Mouse (Mus musculus) hindbrain, embryonic 10.5 days (tissue): ENCODE results near the gene Hmga2. TPM values are rescaled to one million over a fixed set of nuclear protein-coding genes. Genes with fewer than 3 reads are reported as not detected.

Experiments used
- DNase-seq: peaks from one replicate; pipeline ENCODE4 v3.0.0-alpha.2; 2017; ENCODE audit warnings: low spot score
- H3K27ac ChIP-seq: fragments of 300-500 bp; sonication (generic); 2 replicates; pipeline ENCODE4 v1.5.1; 2016; ENCODE audit warnings: mild to moderate bottlenecking, moderate library complexity
- H3K27me3 ChIP-seq: fragments of 300-500 bp; sonication (generic); 2 replicates; pipeline ENCODE4 v1.6.1; 2016; ENCODE audit warnings: mild to moderate bottlenecking; ENCODE audit not compliant: poor library complexity, insufficient read depth, severe bottlenecking
- H3K36me3 ChIP-seq: fragments of 300-500 bp; sonication (generic); 2 replicates; pipeline ENCODE4 v1.6.1; 2016; ENCODE audit warnings: mild to moderate bottlenecking, moderate library complexity
- H3K4me1 ChIP-seq: fragments of 300-500 bp; sonication (generic); replicated peaks from 2 replicates; pipeline ENCODE4 v1.6.1; 2016; ENCODE audit warnings: mild to moderate bottlenecking
- H3K4me3 ChIP-seq: fragments of 300-500 bp; sonication (generic); 2 replicates; pipeline ENCODE4 v1.5.1; 2016; ENCODE audit warnings: mild to moderate bottlenecking, moderate library complexity
- H3K9me3 ChIP-seq: fragments of 300-500 bp; sonication (generic); 2 replicates; pipeline ENCODE4 v1.6.1; 2016; ENCODE audit warnings: mild to moderate bottlenecking, moderate library complexity
- WGBS: fragments of 180-500 bp; shearing (Covaris S2); methylation state at CpG from one replicate; pipeline ENCODE4 v1.1.7; 2016; 5-methylcytosine and 5-hydroxymethylcytosine counted together
- polyA plus RNA-seq: library from polyadenylated mRNA; unstranded; fragments of >200 nt; fragmentation: Nextera tagmentation; extraction: Ambion mirVana; gene quantifications from 2 replicates; pipeline ENCODE4 v1.2.1, GENCODE M21; 2016

Gene Hmga2
- polyA plus RNA-seq, 1 experiment from 2014 or later, result 30.6 TPM

- 82% methylated on average over 17 of the region's 17 CpGs for WGBS
Measured at GRCm38 (mm10) chr10:120397211-120397631, 79.0 kb downstream of the Hmga2 start.

GRCm38 (mm10) chr10:120395550-120395949 is 80.7 kb downstream of the Hmga2 start:
- Histone ChIP-seq H3K27me3 (no peaks in the 10 kb centered on the region), H3K4me3 (no peak overlapping the region)

More at GRCm38 (mm10) chr10:120397211-120397631, 79.0 kb downstream of the Hmga2 start:
- H3K36me3 ChIP-seq, result peaks cover 21% of the 10 kb centered on the region; the same call in 1 of the 2 replicates
- no peak for DNase-seq
- H3K4me1 ChIP-seq, result peaks cover 43% of the 10 kb centered on the region
- H3K27ac ChIP-seq, result no peak overlapping the region
- no peaks in the 10 kb centered on the region for H3K27me3 ChIP-seq
- no peaks in the 10 kb centered on the region for H3K9me3 ChIP-seq
- H3K4me3 ChIP-seq, result no peak overlapping the region

GRCm38 (mm10) chr10:120394740-120395139 is 81.5 kb downstream of the Hmga2 start:
- no peak overlapping the region for H3K4me3 ChIP-seq
- DNase-seq, result no peak
- no peaks in the 10 kb centered on the region for H3K9me3 ChIP-seq
- 93% methylated on average over 9 of the region's 9 CpGs for WGBS
- H3K4me1 ChIP-seq, result peaks cover 44% of the 10 kb centered on the region
- H3K27me3 ChIP-seq, result no peaks in the 10 kb centered on the region
- peaks cover 18% of the 10 kb centered on the region; the same call in 1 of the 2 replicates for H3K36me3 ChIP-seq
- H3K27ac ChIP-seq, result no peak overlapping the region

More at GRCm38 (mm10) chr10:120395550-120395949, 80.7 kb downstream of the Hmga2 start:
- WGBS, result 84% methylated on average over 6 of the region's 6 CpGs
- Histone ChIP-seq H3K9me3 (no peaks in the 10 kb centered on the region), H3K27ac (no peak overlapping the region), H3K36me3 (peaks cover 21% of the 10 kb centered on the region; the same call in 1 of the 2 replicates), H3K4me1 (peaks cover 46% of the 10 kb centered on the region)
- no peak for DNase-seq

GRCm38 (mm10) chr10:120391971-120392716 is 84.1 kb downstream of the Hmga2 start:
- Histone ChIP-seq H3K9me3 (no peaks in the 10 kb centered on the region), H3K27me3 (no peaks in the 10 kb centered on the region), H3K4me1 (peaks cover 47% of the 10 kb centered on the region), H3K36me3 (0 out of 2 replicates have a peak, but pooled peaks cover 3% of the 10 kb centered on the region), H3K27ac (no peak overlapping the region), H3K4me3 (no peak overlapping the region)
- WGBS, result 42% methylated on average over 14 of the region's 14 CpGs
- no peak for DNase-seq

- Histone ChIP-seq H3K4me3 (peak overlapping the region; percentile 24; the same call in 1 of the 2 replicates), H3K4me1 (peaks cover 55% of the 10 kb centered on the region), H3K27me3 (no peaks in the 10 kb centered on the region), H3K27ac (peak overlapping the region; percentile 3; the same call in 1 of the 2 replicates), H3K36me3 (no peaks in the 10 kb centered on the region), H3K9me3 (no peaks in the 10 kb centered on the region)
- WGBS, result 21% methylated on average over 28 of the region's 28 CpGs
- DNase-seq, result no peak
Measured at GRCm38 (mm10) chr10:120390912-120391835, 85.1 kb downstream of the Hmga2 start.

GRCm38 (mm10) chr10:120389707-120390106 is 86.6 kb downstream of the Hmga2 start:
- WGBS, result 57% methylated on average over 6 of the region's 6 CpGs
- no peak overlapping the region for H3K27ac ChIP-seq
- no peaks in the 10 kb centered on the region for H3K36me3 ChIP-seq
- no peak overlapping the region for H3K4me3 ChIP-seq
- H3K4me1 ChIP-seq, result peaks cover 70% of the 10 kb centered on the region
- no peaks in the 10 kb centered on the region for H3K27me3 ChIP-seq
- no peaks in the 10 kb centered on the region for H3K9me3 ChIP-seq
- DNase-seq, result no peak

- no peaks in the 10 kb centered on the region for H3K9me3 ChIP-seq
- no peak overlapping the region for H3K4me3 ChIP-seq
- H3K27me3 ChIP-seq, result no peaks in the 10 kb centered on the region
- WGBS, result 43% methylated on average over 10 of the region's 10 CpGs
- 0 out of 2 replicates have a peak, but pooled peaks cover 3% of the 10 kb centered on the region for H3K36me3 ChIP-seq
- DNase-seq, result no peak
- H3K4me1 ChIP-seq, result peaks cover 77% of the 10 kb centered on the region
- no peak overlapping the region for H3K27ac ChIP-seq
Measured at GRCm38 (mm10) chr10:120388966-120389365, 87.3 kb downstream of the Hmga2 start.

GRCm38 (mm10) chr10:120388400-120388871 is 87.8 kb downstream of the Hmga2 start:
- Histone ChIP-seq H3K36me3 (0 out of 2 replicates have a peak, but pooled peaks cover 8% of the 10 kb centered on the region), H3K27ac (peak overlapping the region; percentile 24; the same call in 1 of the 2 replicates), H3K27me3 (no peaks in the 10 kb centered on the region), H3K9me3 (no peaks in the 10 kb centered on the region), H3K4me1 (peaks cover 82% of the 10 kb centered on the region), H3K4me3 (no peak overlapping the region)
- DNase-seq, result no peak
- 30% methylated on average over 8 of the region's 8 CpGs for WGBS

- Histone ChIP-seq H3K36me3 (0 out of 2 replicates have a peak, but pooled peaks cover 10% of the 10 kb centered on the region), H3K4me1 (peaks cover 74% of the 10 kb centered on the region), H3K4me3 (no peak overlapping the region), H3K9me3 (no peaks in the 10 kb centered on the region), H3K27me3 (no peaks in the 10 kb centered on the region), H3K27ac (no peak overlapping the region)
- 88% methylated on average over 8 of the region's 8 CpGs for WGBS
- no peak for DNase-seq
Measured at GRCm38 (mm10) chr10:120387105-120387504, 89.2 kb downstream of the Hmga2 start.

- Histone ChIP-seq H3K36me3 (0 out of 2 replicates have a peak, but pooled peaks cover 10% of the 10 kb centered on the region), H3K27ac (peak overlapping the region; percentile 35)
Measured at GRCm38 (mm10) chr10:120384797-120385600, 91.3 kb downstream of the Hmga2 start.

GRCm38 (mm10) chr10:120384040-120384439 is 92.2 kb downstream of the Hmga2 start:
- H3K27me3 ChIP-seq, result no peaks in the 10 kb centered on the region
- peaks cover 17% of the 10 kb centered on the region for H3K36me3 ChIP-seq
- no peak overlapping the region for H3K27ac ChIP-seq
- no peak for DNase-seq
- WGBS, result 78% methylated on average over 7 of the region's 7 CpGs
- peaks cover 48% of the 10 kb centered on the region for H3K4me1 ChIP-seq
- H3K4me3 ChIP-seq, result no peak overlapping the region
- H3K9me3 ChIP-seq, result no peaks in the 10 kb centered on the region

More at GRCm38 (mm10) chr10:120384797-120385600, 91.3 kb downstream of the Hmga2 start:
- no peak for DNase-seq
- Histone ChIP-seq H3K4me3 (no peak overlapping the region), H3K27me3 (no peaks in the 10 kb centered on the region), H3K4me1 (peaks cover 57% of the 10 kb centered on the region), H3K9me3 (no peaks in the 10 kb centered on the region)
- WGBS, result 71% methylated on average over 10 of the region's 10 CpGs

GRCm38 (mm10) chr10:120377795-120378194 is 98.5 kb downstream of the Hmga2 start:
- no peak for DNase-seq
- Histone ChIP-seq H3K36me3 (peaks cover 36% of the 10 kb centered on the region), H3K27me3 (no peaks in the 10 kb centered on the region), H3K4me1 (peaks cover 27% of the 10 kb centered on the region), H3K27ac (no peak overlapping the region; the same call in 1 of the 2 replicates), H3K4me3 (no peak overlapping the region), H3K9me3 (no peaks in the 10 kb centered on the region)
- 90% methylated on average over 3 of the region's 3 CpGs for WGBS
